Mouse (Mus musculus) adrenal gland, postnatal 36 days (tissue): ENCODE data around the gene Csrnp1. TPM values are rescaled to one million over a fixed set of nuclear protein-coding genes. Genes with fewer than 3 reads are reported as not detected.

ENCODE experiments used
- DNase-seq, 2 experiments: peaks; one replicate each; pipeline ENCODE4 v3.0.0; 2021; ENCODE audit warnings: mixed read lengths in 1 of 2
- total RNA-seq, 2 experiments: library from RNA; stranded (reverse); gene quantifications; 2 replicates each; pipeline ENCODE4 v1.2.3; 2021

Gene Csrnp1
- total RNA-seq, 2 experiments from 2014 or later = 35.2 to 46.6 TPM

DNA sequence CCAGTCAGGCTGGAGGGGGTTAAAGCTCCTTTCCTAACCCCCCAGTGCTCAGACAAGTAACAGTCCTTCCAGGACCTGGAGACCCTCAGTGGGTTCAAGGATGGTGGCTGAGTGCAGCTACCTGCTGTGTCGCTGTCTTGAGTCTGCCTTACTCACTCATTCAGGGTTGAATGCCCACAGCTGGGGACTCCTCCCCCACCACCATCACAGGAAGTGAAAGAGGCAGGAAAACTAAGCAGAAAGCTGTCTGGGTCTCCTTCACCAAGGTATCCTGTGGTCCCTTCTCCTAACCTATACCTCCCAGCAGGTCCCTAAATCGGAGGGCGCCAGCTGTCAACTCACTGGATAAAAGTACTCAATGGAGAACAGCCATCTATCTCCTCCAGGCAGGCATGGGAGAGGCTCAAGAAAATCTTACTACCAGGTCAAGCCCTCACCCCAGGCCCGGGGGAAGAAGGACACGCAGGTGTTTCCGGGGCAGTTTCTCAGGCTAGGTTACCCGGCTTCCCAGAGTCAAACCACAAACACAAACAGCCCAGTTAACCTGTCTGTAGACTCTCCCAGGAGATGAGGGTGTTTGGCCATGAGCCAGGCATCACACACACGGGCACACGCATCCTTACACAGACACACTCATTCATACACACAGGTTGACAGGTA, 6.2 kb downstream of the Csrnp1 start:
- DNase-seq = no peak

DNA sequence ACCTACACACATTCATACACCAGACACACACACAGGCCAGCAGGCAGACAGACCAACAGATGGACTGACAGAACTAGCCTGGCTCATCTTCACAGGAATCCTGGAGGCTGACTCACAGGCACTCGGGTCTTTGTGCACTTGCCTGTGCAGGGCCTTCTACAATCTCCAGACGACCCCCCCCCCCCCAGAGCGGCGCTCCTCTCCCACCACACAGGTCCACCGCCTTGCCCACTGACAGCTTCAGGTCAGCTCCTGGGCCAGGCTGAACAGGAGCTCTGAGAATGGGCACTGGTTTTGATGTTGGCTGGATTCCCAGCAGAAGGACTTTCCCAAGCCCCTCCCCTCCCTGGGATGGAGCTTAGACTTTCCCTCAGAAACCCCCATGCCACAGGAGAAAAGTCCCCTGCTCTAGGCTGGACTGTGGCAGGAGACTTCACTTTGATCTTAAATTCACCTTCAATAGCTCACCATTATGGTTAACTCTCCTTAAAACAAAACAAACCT, 6.8 kb downstream of the Csrnp1 start:
- no peak for DNase-seq

DNA sequence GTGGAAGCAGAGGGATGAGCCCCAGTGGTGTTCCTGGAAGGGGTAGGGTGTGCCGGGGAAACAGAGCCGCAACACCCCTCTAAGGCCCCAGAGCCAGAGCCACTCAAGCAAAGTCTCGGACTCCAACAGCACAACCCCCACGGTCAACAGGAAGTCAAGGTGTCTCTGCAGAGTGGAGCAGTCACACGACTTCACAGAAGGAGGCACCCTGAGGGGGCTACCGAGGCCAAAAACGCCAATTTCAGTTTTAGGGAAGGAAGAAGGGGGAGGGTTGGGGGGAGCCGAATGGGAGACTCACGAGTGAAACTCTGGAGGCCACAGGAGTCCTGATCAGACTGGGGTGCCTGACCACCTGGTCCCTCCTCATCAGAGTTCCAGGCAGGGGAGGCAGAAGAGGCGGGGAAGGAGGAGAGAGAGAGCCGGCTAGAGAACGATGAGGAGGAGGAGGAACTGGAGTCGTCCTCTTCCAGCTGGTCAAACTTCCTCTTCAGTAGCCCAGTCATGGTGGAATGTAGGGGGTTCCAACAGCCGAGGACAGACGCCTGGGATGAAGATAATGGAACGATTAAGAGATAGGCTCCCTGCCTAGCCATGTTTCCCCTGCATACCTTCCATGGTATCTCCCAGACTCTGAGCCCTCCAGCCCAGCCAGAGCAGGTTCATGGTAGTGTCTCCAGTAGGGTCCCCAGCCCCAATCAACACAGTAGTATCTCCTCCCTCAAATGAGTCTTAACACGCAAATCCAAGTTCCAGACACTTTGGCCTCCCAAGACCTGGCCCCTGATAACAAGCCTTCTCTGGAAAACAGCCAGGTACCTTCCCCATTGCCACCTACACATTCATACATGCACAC, 7.5 kb downstream of the Csrnp1 start:
- DNase-seq = no peak

DNA sequence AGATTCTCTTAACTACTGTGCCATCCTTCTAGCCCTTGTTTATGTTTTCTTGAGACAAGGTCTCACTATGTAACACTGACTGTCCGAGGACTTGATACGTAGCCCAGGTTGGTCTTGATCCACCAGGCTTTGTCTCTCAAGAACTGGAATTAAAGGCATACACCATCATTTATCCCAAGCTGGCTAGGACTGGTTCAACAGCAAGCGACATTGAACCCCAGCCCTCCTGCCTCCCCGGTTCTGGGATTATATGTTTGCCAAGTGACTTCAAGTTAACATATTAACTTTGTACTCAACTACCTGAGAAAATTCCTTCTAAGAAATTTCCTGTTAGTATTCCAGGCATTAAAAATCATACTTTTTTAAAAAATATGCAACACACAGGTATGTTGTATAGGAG, 9.2 kb downstream of the Csrnp1 start:
- DNase-seq = no peak

DNA sequence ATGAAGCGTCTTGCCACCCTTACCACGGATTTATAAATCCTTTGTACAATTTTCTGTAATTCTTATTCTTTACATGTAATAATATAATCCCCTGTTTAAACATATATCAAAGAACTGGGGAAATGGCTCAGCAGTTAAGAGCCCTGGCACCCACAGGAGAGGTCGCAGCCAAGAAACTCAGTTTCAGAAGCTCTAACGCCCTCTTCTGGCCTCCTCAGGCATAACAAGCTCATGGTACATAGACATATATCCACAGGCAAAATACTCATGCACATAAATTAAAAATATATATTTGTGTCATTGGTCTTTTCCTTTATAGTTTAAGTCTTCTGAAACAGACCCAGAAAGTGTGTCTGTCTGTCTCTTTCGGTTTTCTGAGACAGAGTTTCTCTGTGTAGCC, 9.8 kb downstream of the Csrnp1 start:
- DNase-seq = no peak

DNA sequence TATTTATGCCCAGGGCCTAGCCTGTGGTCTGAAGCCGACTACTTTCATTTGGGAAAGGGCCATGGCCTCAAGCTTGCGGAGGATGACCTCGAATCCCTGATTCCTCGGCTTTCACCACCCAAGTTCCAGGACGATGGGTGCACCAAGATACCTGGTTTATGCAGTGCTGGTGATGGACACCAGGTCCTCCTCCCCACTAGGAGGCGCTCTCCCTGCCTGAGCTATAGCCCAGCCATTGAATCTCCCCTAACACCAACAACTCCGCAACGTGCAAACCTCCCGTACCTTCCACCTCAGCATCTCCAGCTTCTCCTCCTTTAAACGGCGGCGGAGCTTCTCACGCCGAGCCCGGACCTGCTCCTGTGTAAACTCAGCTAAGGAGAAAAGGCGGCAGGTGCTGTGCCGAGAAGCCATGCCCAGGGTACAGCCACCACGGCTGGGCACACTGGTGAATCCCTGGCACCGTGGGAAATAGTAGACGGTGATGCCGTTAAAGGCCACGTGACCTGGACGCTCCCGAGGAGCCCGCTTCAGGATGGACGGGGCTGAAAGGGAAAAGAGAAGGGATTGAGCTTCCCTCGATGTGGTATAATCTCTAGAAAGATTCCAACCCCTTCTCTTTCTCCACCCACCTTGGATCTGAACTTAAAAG, 10.5 kb downstream of the Csrnp1 start:
- peak in 1 of 2 experiments; percentile 46 for DNase-seq

DNA sequence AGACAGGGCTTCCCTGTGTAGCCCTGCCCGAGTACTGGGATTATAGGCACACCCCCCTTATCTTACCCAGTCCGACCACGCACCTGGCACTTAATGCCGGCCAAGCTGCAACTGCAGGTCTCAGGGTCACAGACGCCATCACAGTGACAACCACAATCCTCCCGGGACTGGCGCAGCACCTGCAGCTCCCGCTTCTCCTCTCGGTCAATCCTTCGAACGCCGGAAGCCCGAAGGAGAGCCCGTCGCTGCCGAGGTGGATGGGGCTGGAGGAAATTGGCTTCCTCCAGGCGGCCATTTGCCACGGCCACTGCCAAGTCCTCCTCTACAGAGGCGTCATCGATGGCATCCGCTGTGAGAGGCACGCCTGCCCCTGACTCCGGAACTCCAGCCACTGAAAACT, 11.2 kb downstream of the Csrnp1 start:
- no peak for DNase-seq

DNA sequence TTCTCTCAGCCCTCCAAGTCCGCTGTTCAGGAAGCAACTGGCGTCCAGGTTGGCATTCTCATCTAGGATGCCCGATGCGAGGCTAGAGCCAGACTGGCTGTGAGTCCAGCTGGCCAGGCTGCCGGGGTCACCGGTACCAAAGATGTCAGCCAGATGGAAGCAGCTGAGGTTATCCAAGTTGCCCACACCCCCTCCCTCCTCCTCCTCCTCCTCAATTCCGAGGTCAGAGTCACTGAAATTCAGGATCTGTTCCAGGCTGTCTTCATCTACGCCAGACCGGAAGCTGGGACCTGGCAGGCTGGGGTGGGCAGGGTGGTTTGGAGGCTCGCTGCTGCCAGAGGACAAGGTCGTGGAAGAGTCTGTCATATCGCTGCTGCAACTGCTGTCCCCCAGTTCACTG, 11.9 kb downstream of the Csrnp1 start:
- DNase-seq = peak in 1 of 2 experiments; percentile 32

DNA sequence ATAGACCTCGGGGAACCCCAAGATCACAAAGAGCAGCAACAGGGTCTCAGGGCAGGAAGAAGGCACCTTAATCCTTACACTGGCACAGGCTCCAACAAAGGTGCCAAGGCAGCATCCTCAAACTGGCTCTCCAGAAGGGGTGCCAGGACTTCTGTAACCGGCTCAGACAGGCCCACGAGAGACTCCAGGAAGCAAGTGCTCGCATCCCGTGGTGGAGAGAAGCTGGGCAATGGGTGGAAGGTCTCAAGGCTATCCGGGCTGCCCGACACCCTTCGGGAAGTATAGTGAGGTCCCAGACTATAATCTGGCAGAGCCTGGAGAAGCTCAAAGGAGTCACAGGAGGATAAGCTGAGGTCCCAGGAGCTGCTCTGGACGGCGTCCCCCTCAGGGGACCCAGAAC, 12.3 kb downstream of the Csrnp1 start:
- no peak for DNase-seq

DNA sequence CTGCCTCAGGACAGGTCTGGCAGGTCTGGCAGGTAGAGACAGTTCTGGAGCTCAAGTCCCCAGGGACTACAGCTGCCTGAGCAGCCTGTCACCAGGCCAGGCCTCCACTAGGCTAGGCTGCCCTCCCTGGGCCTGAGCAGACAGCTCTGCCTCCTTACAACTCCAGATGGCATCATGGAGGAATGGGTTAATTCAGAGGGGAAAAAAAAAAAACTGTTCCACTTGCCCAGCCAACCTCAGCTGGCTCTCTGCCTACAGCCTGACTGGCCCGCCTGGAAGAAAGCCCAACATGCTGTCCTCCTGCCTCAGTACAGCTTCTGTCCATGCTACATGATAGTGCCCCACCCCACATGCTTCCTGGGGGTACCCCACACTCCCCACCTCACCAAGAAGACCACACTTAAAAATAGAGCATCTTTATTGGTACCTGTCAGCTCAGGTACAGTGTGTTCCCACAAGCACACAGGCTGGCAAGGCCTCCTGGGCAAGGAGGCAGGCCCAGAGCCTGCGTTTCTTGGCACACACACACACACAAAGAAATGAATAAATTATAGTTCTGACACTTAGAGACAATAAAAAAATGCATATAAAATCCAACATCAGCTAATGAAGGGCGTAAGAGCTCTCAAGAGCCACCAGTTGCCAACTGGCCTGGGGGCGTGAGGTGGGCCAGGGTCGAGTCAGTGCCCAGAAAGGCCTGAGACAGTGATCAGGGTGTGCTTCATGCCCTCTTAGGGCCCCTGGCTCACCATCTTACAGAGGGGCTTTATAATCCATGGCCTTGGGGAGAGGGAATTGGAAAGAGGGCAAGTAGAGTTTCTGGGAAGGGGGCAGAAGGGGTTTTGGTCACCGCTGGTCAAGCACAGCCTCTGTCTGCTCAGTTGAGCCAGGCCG, 13.4 kb downstream of the Csrnp1 start:
- DNase-seq = peak in 1 of 2 experiments; percentile 51

DNA sequence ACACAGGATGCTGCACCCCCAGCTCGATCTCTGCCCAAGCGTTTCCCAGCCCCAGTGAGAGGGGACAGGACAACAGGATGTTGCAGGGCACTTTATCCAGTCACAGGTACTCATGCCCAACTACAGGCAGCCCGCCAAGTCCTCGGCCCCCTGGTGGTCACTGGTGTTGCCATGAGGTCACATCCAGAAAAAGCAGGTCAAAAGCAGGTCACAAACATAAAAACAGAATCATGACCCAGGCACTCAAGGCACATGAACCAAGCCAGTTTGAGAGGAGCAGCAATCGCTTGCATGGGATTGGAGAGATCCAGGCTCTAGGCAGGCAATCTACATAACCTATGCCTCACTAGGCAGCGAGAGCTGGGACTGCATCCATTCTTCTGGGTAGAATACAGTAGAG, 14.2 kb downstream of the Csrnp1 start:
- peak; percentile 66 to 78 for DNase-seq

DNA sequence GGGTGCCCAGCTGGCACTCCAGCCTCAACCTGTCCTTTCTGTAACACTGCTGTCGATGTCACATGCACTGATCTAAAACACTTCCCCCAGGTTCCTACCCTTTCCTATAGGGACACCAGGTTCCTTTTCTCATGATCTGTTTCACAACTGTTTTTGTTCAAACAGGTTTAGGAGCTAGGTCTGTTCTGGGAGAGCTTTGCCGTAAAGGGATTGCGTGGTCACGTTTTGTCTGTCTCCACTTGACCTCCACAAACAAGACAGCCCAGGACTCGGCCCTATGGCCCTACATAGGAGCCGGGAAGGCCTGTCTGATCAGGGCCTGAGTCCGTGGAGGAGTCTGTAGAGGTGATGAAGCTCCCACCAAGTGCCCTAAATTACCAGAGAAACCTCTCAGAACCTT, 14.6 kb downstream of the Csrnp1 start:
- no peak for DNase-seq

DNA sequence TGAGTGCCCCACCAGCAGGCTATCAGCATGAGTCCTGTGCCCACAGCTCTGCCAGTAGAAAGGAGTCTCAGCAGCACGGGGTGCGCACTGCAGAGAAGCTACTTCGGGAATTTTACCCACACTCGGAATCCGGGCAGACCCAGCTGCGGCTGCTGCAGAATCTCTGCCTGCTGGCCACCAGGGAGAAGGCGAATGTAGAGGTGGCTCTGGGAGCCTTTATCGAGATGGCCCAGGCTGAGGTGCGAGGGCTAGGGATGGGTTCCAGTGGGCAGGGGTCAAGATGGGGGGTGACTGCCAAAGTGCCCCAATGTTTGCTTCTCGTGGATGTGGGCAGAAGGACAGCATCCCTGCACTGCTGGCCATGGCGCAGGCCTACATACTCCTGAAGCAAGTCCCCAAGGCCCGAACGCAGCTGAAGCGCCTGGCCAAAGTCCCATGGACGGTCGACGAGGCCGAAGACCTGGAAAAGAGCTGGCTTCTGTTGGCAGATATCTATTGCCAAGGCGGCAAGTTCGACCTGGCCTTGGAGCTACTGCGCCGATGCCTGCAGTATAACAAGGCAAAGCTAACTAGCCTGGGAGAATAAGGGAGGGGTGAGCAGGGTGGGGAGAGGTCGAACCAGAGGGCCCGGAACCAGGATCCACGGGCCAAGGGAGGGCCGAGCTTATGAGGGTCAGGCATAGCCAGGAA, 18.1 kb downstream of the Csrnp1 start:
- no peak for DNase-seq

DNA sequence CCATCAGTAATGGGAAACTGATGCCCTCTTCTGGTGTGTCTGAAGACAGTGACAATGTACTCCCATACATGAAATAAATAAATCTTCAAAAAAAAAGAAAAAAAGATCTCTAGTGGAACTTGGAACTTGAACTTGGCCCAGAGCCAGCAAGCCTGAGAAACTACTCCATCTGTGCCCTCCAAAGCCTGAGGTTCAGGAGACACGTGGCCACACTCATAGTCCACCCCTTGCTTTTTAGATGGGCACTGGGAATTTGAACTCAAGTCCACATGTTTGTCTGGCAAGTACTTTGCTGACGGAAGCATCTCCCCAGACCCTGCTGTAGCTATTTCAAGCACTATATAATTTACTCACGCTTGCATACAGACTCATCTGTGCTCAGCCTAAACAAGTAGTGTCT, 19.3 kb downstream of the Csrnp1 start:
- no peak for DNase-seq

DNA sequence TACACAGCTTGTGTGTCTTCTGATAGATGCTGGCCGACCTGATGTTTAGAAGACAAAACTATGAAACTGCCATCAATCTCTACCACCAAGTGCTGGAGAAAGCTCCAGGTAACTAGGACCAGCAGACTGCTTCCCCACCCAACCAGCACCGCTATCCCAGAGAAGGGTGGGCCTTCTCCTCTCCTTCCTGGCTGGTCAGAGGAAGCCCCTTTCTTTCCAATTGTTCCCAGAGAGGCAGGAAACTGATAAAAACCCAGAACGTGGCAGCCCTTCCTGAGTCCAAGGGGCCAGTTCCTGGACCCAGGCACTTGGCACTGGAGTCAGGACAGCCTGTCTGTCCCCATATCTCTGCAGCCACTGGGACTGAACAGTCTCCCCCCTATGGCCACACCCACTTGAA, 20.3 kb downstream of the Csrnp1 start:
- DNase-seq = peak; percentile 35 to 42

DNA sequence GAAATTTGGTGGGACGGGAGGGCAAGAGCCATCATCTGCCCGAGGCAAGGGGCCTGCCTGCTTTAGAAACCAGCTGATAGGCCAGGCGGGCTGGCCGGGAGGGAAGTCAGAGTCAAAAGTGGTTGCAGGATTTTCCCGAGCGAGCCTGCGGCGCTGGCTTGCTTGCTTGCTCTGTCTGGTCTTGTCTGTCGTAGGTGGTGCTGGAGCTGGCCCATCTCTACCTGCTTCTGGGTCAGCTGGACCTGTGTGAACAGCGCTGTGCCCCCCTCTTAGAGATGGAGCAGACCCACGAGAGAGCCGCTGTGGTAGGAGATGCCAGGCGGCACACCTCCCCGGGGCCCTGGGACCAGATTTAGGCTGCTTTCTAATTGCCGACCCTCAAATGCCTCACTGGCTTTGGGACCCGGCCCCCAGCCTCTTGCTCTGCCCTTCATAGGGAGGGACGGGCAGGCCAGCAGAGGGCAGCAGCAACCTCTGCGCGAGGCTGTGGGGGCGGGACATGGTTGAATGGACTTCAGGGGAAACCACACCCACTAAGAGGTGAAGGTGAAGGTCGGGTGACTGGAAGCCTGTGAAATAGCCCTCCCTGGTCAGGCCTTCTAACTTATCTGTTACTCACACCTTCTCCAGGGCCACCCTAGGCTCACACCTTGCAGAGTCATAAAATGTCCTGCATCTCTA, 21.3 kb downstream of the Csrnp1 start:
- DNase-seq = peak; percentile 85 to 92

DNA sequence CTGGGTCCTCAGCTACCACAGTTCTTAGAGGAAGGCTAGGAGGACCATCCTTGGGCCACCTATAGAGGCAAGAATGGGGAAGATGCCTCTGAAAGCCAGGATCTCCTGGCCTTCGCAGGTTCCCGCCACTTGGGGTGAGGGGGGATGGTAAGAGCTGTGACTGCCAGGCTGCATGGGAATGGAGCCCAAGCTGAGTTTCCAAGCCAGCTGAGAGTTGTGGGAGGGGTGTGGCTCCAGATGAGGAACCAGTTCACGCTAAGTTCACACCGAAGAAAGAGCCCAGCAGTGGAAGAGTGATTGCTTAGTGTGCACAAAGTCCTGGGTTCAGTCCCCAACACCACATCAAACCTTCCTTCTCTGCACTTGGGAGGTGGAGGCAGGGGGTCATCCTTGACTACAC, 22.2 kb downstream of the Csrnp1 start:
- no peak for DNase-seq

DNA sequence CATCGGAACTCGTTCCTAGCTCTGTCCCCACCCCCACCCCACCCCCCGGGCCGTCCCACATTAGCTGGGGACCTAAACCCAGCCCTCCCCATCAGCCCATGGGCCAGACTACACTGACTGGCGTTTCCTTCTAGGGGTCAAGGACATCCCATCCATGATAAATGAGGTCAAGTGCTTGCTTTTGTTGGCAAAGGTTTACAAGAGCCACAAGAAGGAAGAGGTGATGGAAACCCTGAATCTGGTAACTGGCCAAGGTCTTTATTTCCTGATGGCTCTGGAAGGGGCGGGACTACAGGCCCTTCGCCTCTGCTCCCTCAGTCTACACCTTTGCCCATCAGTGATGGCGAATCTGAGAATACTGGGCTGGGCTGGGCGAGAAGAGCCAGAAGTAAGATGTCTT, 25.6 kb downstream of the Csrnp1 start:
- peak in 1 of 2 experiments; percentile 43 for DNase-seq

DNA sequence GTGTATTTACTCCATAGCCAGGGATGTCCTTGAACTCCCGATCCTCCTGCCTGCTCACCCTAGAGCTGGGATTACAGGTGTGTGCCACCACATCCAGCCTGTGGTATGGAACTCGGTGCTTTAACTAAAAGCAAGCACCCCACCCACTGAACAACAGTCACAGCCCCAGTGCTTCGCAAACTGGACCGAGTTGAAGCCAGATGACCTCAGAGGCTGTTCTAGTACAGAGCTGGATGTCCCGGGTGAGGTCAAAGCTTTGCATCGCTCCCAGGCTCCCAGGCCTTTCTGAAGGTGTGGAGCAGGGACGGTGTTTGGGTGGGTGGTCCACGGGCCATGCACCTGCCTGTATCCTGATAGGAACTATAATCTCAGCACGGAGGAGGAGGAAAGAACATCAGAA, 33.1 kb downstream of the Csrnp1 start:
- no peak for DNase-seq

DNA sequence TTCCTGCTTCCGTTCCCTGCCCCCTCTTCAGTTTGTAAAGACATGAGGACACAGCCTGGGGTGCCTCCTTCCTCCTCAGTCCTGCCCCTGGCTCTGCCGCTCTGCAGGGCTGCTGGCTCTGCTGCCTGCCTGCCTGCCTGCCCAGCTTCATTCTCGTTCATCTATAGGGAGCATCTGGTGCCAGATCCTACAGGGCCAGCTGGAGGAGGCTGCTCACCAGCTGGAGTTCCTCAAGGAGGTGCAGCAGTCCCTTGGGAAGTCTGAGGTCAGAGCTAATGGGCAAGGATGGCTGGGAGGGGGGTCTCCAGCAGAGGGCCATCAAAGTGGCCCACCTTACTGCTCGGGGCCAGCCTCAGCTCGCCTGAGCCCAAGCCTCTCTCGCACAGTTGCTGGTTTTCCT, 34.0 kb downstream of the Csrnp1 start:
- DNase-seq = no peak

DNA sequence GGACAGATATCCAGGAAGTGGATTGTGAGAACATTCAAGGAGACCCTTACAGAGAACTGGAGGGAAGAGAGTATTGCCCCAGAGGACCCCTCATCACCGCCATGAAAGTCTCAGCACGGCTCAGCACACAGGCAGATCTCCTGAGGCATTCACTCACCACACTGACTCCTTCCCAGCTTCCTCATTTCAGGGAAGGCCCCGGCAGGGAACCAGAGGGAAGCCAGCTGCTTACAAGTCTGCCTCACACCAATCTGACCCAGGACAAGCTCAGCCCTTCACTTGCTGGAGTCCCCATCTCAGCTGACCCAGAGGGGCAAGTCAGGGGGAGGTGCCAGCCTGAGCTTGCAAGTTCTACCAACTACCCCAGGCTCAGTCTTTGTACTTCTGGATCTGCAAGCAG, 35.7 kb downstream of the Csrnp1 start:
- DNase-seq = no peak
